Comparison of ENCODE assay signal across 16 mouse cellular contexts in genomic region chr10:58600151-58600550, GRCm38 (mm10).
DNase-seq lines count a peak whose midpoint lies in the region; ATAC-seq lines count a peak whose summit lies in the region.
"Had no signal": no experiment of that assay in that cellular context is flagged by ENCODE, and none has a peak within 500 bp of the region (broad histone marks: within the 10 kb centered on the region; RNA-seq: fewer than 3 reads in every experiment).

No protein-coding gene starts in this region.

- 75% methylated on average over 5 of the region's 5 CpGs for WGBS in heart, embryonic 11.5 days (ENCODE audit: insufficient replicate concordance)
- 88% methylated on average over 5 of the region's 5 CpGs for WGBS in intestine, embryonic 14.5 days
- WGBS in intestine, embryonic 16.5 days: 91% methylated on average over 5 of the region's 5 CpGs
- 91% methylated on average over 5 of the region's 5 CpGs for WGBS in limb, embryonic 10.5 days

- no peak for ATAC-seq in heart, embryonic 11.5 days (replicated peaks; ENCODE audit: insufficient number of reproducible peaks, low FRiP score, low TSS enrichment)
- ATAC-seq in intestine, embryonic 14.5 days (replicated peaks; ENCODE audit: low FRiP score, low TSS enrichment, low read depth): no peak
- no peak for ATAC-seq in intestine, embryonic 16.5 days
- ATAC-seq: intestine, embryonic 15.5 days had no signal

- no peak overlapping the region for H3K4me3 ChIP-seq in heart, embryonic 11.5 days (ENCODE audit: low read depth, low read length)
- H3K4me3 ChIP-seq in intestine, embryonic 14.5 days (ENCODE audit: low read depth, low read length): no peak overlapping the region
- no peak overlapping the region for H3K4me3 ChIP-seq in intestine, embryonic 16.5 days (ENCODE audit: low read length)
- no peak overlapping the region for H3K4me3 ChIP-seq in limb, embryonic 10.5 days
- H3K4me3 ChIP-seq: embryonic facial prominence, embryonic 15.5 days; erythroblast, embryonic 14.5 days; hindbrain, embryonic 13.5 days; intestine, embryonic 15.5 days had no signal

- no peaks in the 10 kb centered on the region for H3K27me3 ChIP-seq in heart, embryonic 11.5 days (ENCODE audit: control insufficient read depth, insufficient read depth, low read length)
- no peaks in the 10 kb centered on the region for H3K27me3 ChIP-seq in intestine, embryonic 14.5 days (replicated peaks; ENCODE audit: control insufficient read depth, insufficient read depth, low read length)
- no peaks in the 10 kb centered on the region for H3K27me3 ChIP-seq in intestine, embryonic 16.5 days (replicated peaks; ENCODE audit: control insufficient read depth, insufficient read depth, low read length)
- H3K27me3 ChIP-seq in limb, embryonic 10.5 days (ENCODE audit: low read depth, poor library complexity, severe bottlenecking): no peaks in the 10 kb centered on the region
- H3K27me3 ChIP-seq: embryonic facial prominence, embryonic 15.5 days; hindbrain, embryonic 13.5 days; intestine, embryonic 15.5 days had no signal

- no peak overlapping the region for H3K4me2 ChIP-seq in heart, embryonic 11.5 days
- H3K4me2 ChIP-seq in intestine, embryonic 14.5 days (ENCODE audit: low read length): no peak overlapping the region
- H3K4me2 ChIP-seq in intestine, embryonic 16.5 days (ENCODE audit: low read depth, low read length): no peak overlapping the region
- H3K4me2 ChIP-seq: embryonic facial prominence, embryonic 15.5 days; hindbrain, embryonic 13.5 days; intestine, embryonic 15.5 days had no signal

- no peak overlapping the region for H3K9ac ChIP-seq in heart, embryonic 11.5 days (ENCODE audit: low read depth, low read length)
- H3K9ac ChIP-seq in intestine, embryonic 14.5 days (ENCODE audit: low read length): no peak overlapping the region
- no peak overlapping the region for H3K9ac ChIP-seq in intestine, embryonic 16.5 days (ENCODE audit: low read depth, low read length)
- H3K9ac ChIP-seq: embryonic facial prominence, embryonic 15.5 days; hindbrain, embryonic 13.5 days; intestine, embryonic 15.5 days had no signal

- no peaks in the 10 kb centered on the region for H3K9me3 ChIP-seq in heart, embryonic 11.5 days (replicated peaks; ENCODE audit: control insufficient read depth, low read length)
- H3K9me3 ChIP-seq in intestine, embryonic 14.5 days (ENCODE audit: control insufficient read depth, low read length): no peaks in the 10 kb centered on the region
- no peaks in the 10 kb centered on the region for H3K9me3 ChIP-seq in intestine, embryonic 16.5 days (ENCODE audit: control insufficient read depth, low read length)
- no peaks in the 10 kb centered on the region for H3K9me3 ChIP-seq in limb, embryonic 10.5 days (replicated peaks)
- H3K9me3 ChIP-seq: embryonic facial prominence, embryonic 15.5 days; hindbrain, embryonic 13.5 days; intestine, embryonic 15.5 days had no signal

- H3K4me1 ChIP-seq in heart, embryonic 11.5 days (ENCODE audit: control insufficient read depth, insufficient read depth, low read length): peaks cover 8% of the 10 kb centered on the region
- H3K4me1 ChIP-seq in intestine, embryonic 14.5 days (replicated peaks; ENCODE audit: control insufficient read depth, insufficient read depth, low read length): no peaks in the 10 kb centered on the region
- H3K4me1 ChIP-seq in intestine, embryonic 16.5 days (ENCODE audit: control insufficient read depth, insufficient read depth, low read length): no peaks in the 10 kb centered on the region
- H3K4me1 ChIP-seq in limb, embryonic 10.5 days: peaks cover 8% of the 10 kb centered on the region; the same call in 1 of the 2 replicates
- H3K4me1 ChIP-seq: intestine, embryonic 15.5 days had no signal

- DNase-seq in heart, adult 11 months: peak; percentile 83
- DNase-seq in intestine, embryonic 14.5 days (ENCODE audit: low spot score): peak; percentile 39
- peak; percentile 15 for DNase-seq in limb, embryonic 10.5 days (ENCODE audit: low spot score)
- no peak for DNase-seq in ovary, postnatal 14 days (ENCODE audit: low spot score)
- DNase-seq: adrenal gland, adult 2 months; adrenal gland, postnatal 36 days; cerebellum, adult 2 months; gastrocnemius, postnatal 10 days; heart, postnatal 10 days; kidney, adult 2 months had no signal

- no peak overlapping the region for H3K27ac ChIP-seq in heart, embryonic 11.5 days (ENCODE audit: low read depth, low read length)
- H3K27ac ChIP-seq in intestine, embryonic 14.5 days (ENCODE audit: low read depth): no peak overlapping the region
- no peak overlapping the region for H3K27ac ChIP-seq in intestine, embryonic 16.5 days (ENCODE audit: low read length)
- H3K27ac ChIP-seq in limb, embryonic 10.5 days: 0 out of 2 replicates have a peak overlapping the region, but pooled peaks have one; percentile 27
- H3K27ac ChIP-seq: embryonic facial prominence, embryonic 15.5 days; intestine, embryonic 15.5 days had no signal

- H3K36me3 ChIP-seq in heart, embryonic 11.5 days (ENCODE audit: control insufficient read depth, insufficient read depth, low read length): no peaks in the 10 kb centered on the region
- no peaks in the 10 kb centered on the region for H3K36me3 ChIP-seq in intestine, embryonic 14.5 days (ENCODE audit: control insufficient read depth, insufficient read depth, low read length)
- H3K36me3 ChIP-seq in intestine, embryonic 16.5 days (ENCODE audit: control insufficient read depth, insufficient read depth, low read length): no peaks in the 10 kb centered on the region
- H3K36me3 ChIP-seq in limb, embryonic 10.5 days: no peaks in the 10 kb centered on the region
- H3K36me3 ChIP-seq: embryonic facial prominence, embryonic 15.5 days; hindbrain, embryonic 13.5 days; intestine, embryonic 15.5 days had no signal
